Mouse (Mus musculus) ES-E14 (cell line): ENCODE measurements around the gene Iqce.

Experiments used
- CHD2 ChIP-seq: IDR thresholded peaks from 2 replicates; pipeline ENCODE4 v1.6.1; 2014; ENCODE audit warnings: mild to moderate bottlenecking, low read depth, low read length, inconsistent platforms
- MAFK ChIP-seq: IDR thresholded peaks from 2 replicates; pipeline ENCODE4 v1.6.1; 2014; ENCODE audit warnings: mild to moderate bottlenecking, low read depth, low read length, inconsistent platforms; ENCODE audit not compliant: insufficient read depth
- ZC3H11A ChIP-seq: IDR thresholded peaks from 2 replicates; pipeline ENCODE4 v1.6.1; 2012; ENCODE audit warnings: low read depth, mild to moderate bottlenecking, inconsistent platforms, low read length, borderline replicate concordance
- ZNF384 ChIP-seq: IDR thresholded peaks from 2 replicates; pipeline ENCODE4 v1.6.1; 2012; ENCODE audit warnings: low read depth, low read length, inconsistent platforms

- TF ChIP-seq ZC3H11A (no peak), ZNF384 (no peak), CHD2 (no peak), MAFK (no peak)
Observed at GRCm38 (mm10) chr5:140743706-140744131, 41.5 kb upstream of the Iqce start.
